Mouse (Mus musculus) liver, postnatal 0 days (tissue): ENCODE data around the gene Rbfox1.

Experiments
- CTCF ChIP-seq: sonication (generic); IDR thresholded peaks from 2 replicates; pipeline ENCODE4 v1.5.1; 2016; ENCODE audit warnings: antibody characterized with exemption, low read depth
- EP300 ChIP-seq: IDR thresholded peaks from 2 replicates; pipeline ENCODE4 v1.6.1; 2016; ENCODE audit warnings: antibody characterized with exemption, low read depth, mild to moderate bottlenecking

DNA sequence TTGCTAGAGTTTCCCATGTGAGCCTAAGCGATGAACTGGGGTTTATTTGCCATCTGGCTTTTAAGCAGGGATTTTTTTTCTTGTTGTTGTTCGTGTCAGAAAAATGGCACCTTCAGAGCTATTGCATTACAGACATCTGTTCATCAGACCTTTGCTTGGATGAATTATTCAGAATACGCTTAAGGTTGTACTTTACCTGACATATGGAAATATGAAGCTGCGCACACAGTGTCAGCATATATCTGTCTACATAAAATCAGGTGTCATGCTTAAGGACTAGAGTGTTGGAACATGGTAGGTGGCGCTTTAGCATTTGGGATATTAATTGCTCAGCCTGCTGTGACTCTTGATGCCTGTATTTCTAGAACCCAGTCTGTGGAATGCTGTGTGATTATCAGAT, 819.7 kb downstream of the Rbfox1 start:
- no peak for TF ChIP-seq EP300
- no peak for TF ChIP-seq CTCF
